7 mouse cellular contexts compared by ENCODE assay signal in the genomic region with DNA sequence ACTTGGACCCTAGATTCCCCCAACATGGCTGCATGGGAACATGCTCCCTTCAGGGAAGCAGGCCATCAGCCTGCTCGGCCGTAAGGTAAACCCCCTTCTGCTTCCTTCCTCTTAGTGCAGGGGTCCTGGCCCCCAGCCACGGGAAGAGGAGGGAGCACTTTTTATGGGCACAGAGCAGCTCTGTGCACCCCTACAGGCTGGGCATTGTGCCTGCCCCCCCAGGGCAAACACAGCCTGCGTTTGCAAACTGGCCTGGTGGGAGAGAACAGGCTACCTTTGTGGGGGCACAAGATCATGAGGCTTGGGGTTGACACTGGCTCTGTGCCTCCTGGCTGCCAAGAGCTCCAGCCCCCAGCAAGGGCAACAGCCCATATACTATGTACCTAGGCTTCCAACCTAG. TPM values are rescaled to one million over a fixed set of nuclear protein-coding genes. Genes with fewer than 3 reads are reported as not detected.
DNase-seq lines count a peak whose midpoint lies in the region; ATAC-seq and TF ChIP-seq lines count a peak whose summit lies in the region.

No protein-coding gene starts in this region.

- no peak for TF ChIP-seq EP300 in liver, postnatal 0 days (IDR thresholded peaks at IDR 0.05; ENCODE audit: low read depth)

- no peak for DNase-seq in kidney, adult 18-20 months
- no peak for DNase-seq in embryonic facial prominence, embryonic 10.5 days (ENCODE audit: low spot score)
- DNase-seq in liver, postnatal 0 days = peak; percentile 13
- no peak for DNase-seq in layer of hippocampus, postnatal 25 days (ENCODE audit: extremely low spot score in 1 of 2, low spot score in 1 of 2)
- no peak for DNase-seq in gastrocnemius, postnatal 4 days (ENCODE audit: low spot score in 2 of 2)

- no peak for ATAC-seq in kidney, embryonic 15.5 days (replicated peaks; ENCODE audit: low FRiP score)
- ATAC-seq in forebrain, embryonic 15.5 days (replicated peaks) = no peak
- ATAC-seq in liver, postnatal 0 days = no peak

- 44% methylated on average over 4 of the region's 4 CpGs for WGBS in kidney, embryonic 15.5 days
- 55% methylated on average over 4 of the region's 4 CpGs for WGBS in embryonic facial prominence, embryonic 10.5 days
- WGBS in forebrain, embryonic 15.5 days = 40% methylated on average over 4 of the region's 4 CpGs
- 51% methylated on average over 4 of the region's 4 CpGs for WGBS in liver, postnatal 0 days (ENCODE audit: insufficient replicate concordance)

- H3K4me3 ChIP-seq in kidney, embryonic 15.5 days (replicated peaks) = peak overlapping the region; percentile 100; the same call in 1 of the 2 replicates
- H3K4me3 ChIP-seq in embryonic facial prominence, embryonic 10.5 days = peak overlapping the region; percentile 84
- H3K4me3 ChIP-seq in forebrain, embryonic 15.5 days = no peak overlapping the region
- no peak overlapping the region for H3K4me3 ChIP-seq in liver, postnatal 0 days (ENCODE audit: low read depth, low read length)

- peaks cover 62% of the 10 kb centered on the region for H3K36me3 ChIP-seq in kidney, embryonic 15.5 days
- H3K36me3 ChIP-seq in embryonic facial prominence, embryonic 10.5 days (replicated peaks) = peaks cover 69% of the 10 kb centered on the region
- H3K36me3 ChIP-seq in forebrain, embryonic 15.5 days = peaks cover 42% of the 10 kb centered on the region
- H3K36me3 ChIP-seq in liver, postnatal 0 days (replicated peaks; ENCODE audit: insufficient read depth, low read length) = peaks cover 44% of the 10 kb centered on the region

- peak overlapping the region; percentile 96 for H3K27ac ChIP-seq in kidney, embryonic 15.5 days
- peak overlapping the region; percentile 98 for H3K27ac ChIP-seq in embryonic facial prominence, embryonic 10.5 days (replicated peaks)
- H3K27ac ChIP-seq in forebrain, embryonic 15.5 days (replicated peaks) = peak overlapping the region; percentile 97; the same call in 1 of the 2 replicates
- peak overlapping the region; percentile 16; the same call in 1 of the 2 replicates for H3K27ac ChIP-seq in liver, postnatal 0 days (ENCODE audit: low read depth)

- H3K9ac ChIP-seq in kidney, embryonic 15.5 days = peak overlapping the region; percentile 100; the same call in 1 of the 2 replicates
- H3K9ac ChIP-seq in forebrain, embryonic 15.5 days (replicated peaks) = 0 out of 2 replicates have a peak overlapping the region, but pooled peaks have one; percentile 95
- H3K9ac ChIP-seq in liver, postnatal 0 days (replicated peaks) = no peak overlapping the region

- H3K4me2 ChIP-seq in kidney, embryonic 15.5 days = peak overlapping the region; percentile 88
- H3K4me2 ChIP-seq in forebrain, embryonic 15.5 days (replicated peaks) = peak overlapping the region; percentile 67; the same call in 1 of the 2 replicates
- no peak overlapping the region for H3K4me2 ChIP-seq in liver, postnatal 0 days (ENCODE audit: low read depth, low read length)

- H3K4me1 ChIP-seq in kidney, embryonic 15.5 days = peaks cover 67% of the 10 kb centered on the region
- H3K4me1 ChIP-seq in embryonic facial prominence, embryonic 10.5 days = peaks cover 59% of the 10 kb centered on the region
- H3K4me1 ChIP-seq in forebrain, embryonic 15.5 days = peaks cover 39% of the 10 kb centered on the region
- peaks cover 41% of the 10 kb centered on the region for H3K4me1 ChIP-seq in liver, postnatal 0 days (ENCODE audit: insufficient read depth)

- TF ChIP-seq CTCF in liver, postnatal 0 days (IDR thresholded peaks at IDR 0.05; ENCODE audit: low read depth) = no peak

- no peaks in the 10 kb centered on the region for H3K27me3 ChIP-seq in kidney, embryonic 15.5 days
- H3K27me3 ChIP-seq in embryonic facial prominence, embryonic 10.5 days (replicated peaks; ENCODE audit: low read depth, poor library complexity, severe bottlenecking) = peaks cover 4% of the 10 kb centered on the region; the same call in 1 of the 2 replicates
- H3K27me3 ChIP-seq in forebrain, embryonic 15.5 days = no peaks in the 10 kb centered on the region
- H3K27me3 ChIP-seq in liver, postnatal 0 days (ENCODE audit: insufficient read depth, low read length) = no peaks in the 10 kb centered on the region

- H3K9me3 ChIP-seq in kidney, embryonic 15.5 days (replicated peaks) = no peaks in the 10 kb centered on the region
- H3K9me3 ChIP-seq in embryonic facial prominence, embryonic 10.5 days = no peaks in the 10 kb centered on the region
- no peaks in the 10 kb centered on the region for H3K9me3 ChIP-seq in forebrain, embryonic 15.5 days
- no peaks in the 10 kb centered on the region for H3K9me3 ChIP-seq in liver, postnatal 0 days (ENCODE audit: low read length)

RNA-seq across cellular contexts. Expression of gene Traf4, which starts 3.4 kb away (rescaled TPM):
- 94.2 and 99.5 TPM in 2 replicates for polyA plus RNA-seq in kidney, embryonic 15.5 days (2015; fragmentation: Nextera tagmentation; extraction: Ambion mirVana)
- polyA plus RNA-seq in embryonic facial prominence, embryonic 10.5 days (2016; fragmentation: Nextera tagmentation; extraction: Ambion mirVana) = 151 and 157 TPM in 2 replicates
- polyA plus RNA-seq in forebrain, embryonic 15.5 days (2015; fragmentation: Nextera tagmentation; extraction: Ambion mirVana) = 121 TPM in 2 replicates
- 15.3 and 18.9 TPM in 2 replicates for polyA plus RNA-seq in liver, postnatal 0 days (2015; fragmentation: Nextera tagmentation; extraction: Ambion mirVana)
- total RNA-seq in layer of hippocampus, postnatal 25 days (2021) = 10 to 100 TPM; 16.1 to 19.9 TPM
- 10 to 100 TPM; 36.5 to 41.4 TPM for total RNA-seq in gastrocnemius, postnatal 4 days (2021)

RNA-seq across cellular contexts. Expression of gene Nek8, which starts 14.5 kb away (rescaled TPM):
- 21.1 and 25.0 TPM in 2 replicates for polyA plus RNA-seq in kidney, embryonic 15.5 days (2015; fragmentation: Nextera tagmentation; extraction: Ambion mirVana)
- polyA plus RNA-seq in embryonic facial prominence, embryonic 10.5 days (2016; fragmentation: Nextera tagmentation; extraction: Ambion mirVana) = 13.5 and 15.3 TPM in 2 replicates
- 4.8 and 5.7 TPM in 2 replicates for polyA plus RNA-seq in forebrain, embryonic 15.5 days (2015; fragmentation: Nextera tagmentation; extraction: Ambion mirVana)
- polyA plus RNA-seq in liver, postnatal 0 days (2015; fragmentation: Nextera tagmentation; extraction: Ambion mirVana) = 4.9 and 5.4 TPM in 2 replicates
- total RNA-seq in layer of hippocampus, postnatal 25 days (2021) = 1 to 10 TPM; 3.1 to 3.3 TPM
- 1 to 10 TPM; 6.6 to 7.5 TPM for total RNA-seq in gastrocnemius, postnatal 4 days (2021)

RNA-seq across cellular contexts. Expression of gene Tlcd1, which starts 14.5 kb away (rescaled TPM):
- polyA plus RNA-seq in kidney, embryonic 15.5 days (2015; fragmentation: Nextera tagmentation; extraction: Ambion mirVana) = 28.7 and 31.8 TPM in 2 replicates
- polyA plus RNA-seq in embryonic facial prominence, embryonic 10.5 days (2016; fragmentation: Nextera tagmentation; extraction: Ambion mirVana) = 8.8 and 9.2 TPM in 2 replicates
- 4.4 and 5.0 TPM in 2 replicates for polyA plus RNA-seq in forebrain, embryonic 15.5 days (2015; fragmentation: Nextera tagmentation; extraction: Ambion mirVana)
- 38.2 and 40.3 TPM in 2 replicates for polyA plus RNA-seq in liver, postnatal 0 days (2015; fragmentation: Nextera tagmentation; extraction: Ambion mirVana)
- 10 to 100 TPM; 23.8 to 29.7 TPM for total RNA-seq in layer of hippocampus, postnatal 25 days (2021)
- total RNA-seq in gastrocnemius, postnatal 4 days (2021) = 10 to 100 TPM; 12.6 to 16.0 TPM

RNA-seq across cellular contexts. Expression of gene Rpl23a, which starts 21.4 kb away (rescaled TPM):
- 1,327 and 1,492 TPM in 2 replicates for polyA plus RNA-seq in kidney, embryonic 15.5 days (2015; fragmentation: Nextera tagmentation; extraction: Ambion mirVana)
- 1,123 and 1,138 TPM in 2 replicates for polyA plus RNA-seq in embryonic facial prominence, embryonic 10.5 days (2016; fragmentation: Nextera tagmentation; extraction: Ambion mirVana)
- 896 and 935 TPM in 2 replicates for polyA plus RNA-seq in forebrain, embryonic 15.5 days (2015; fragmentation: Nextera tagmentation; extraction: Ambion mirVana)
- 732 and 758 TPM in 2 replicates for polyA plus RNA-seq in liver, postnatal 0 days (2015; fragmentation: Nextera tagmentation; extraction: Ambion mirVana)
- total RNA-seq in layer of hippocampus, postnatal 25 days (2021) = 100 to 1,000 TPM; 678 to 771 TPM
- total RNA-seq in gastrocnemius, postnatal 4 days (2021) = 1,000 to 10,000 TPM; 1,488 to 1,617 TPM

RNA-seq across cellular contexts. Expression of gene Rab34, which starts 26.3 kb away (rescaled TPM):
- polyA plus RNA-seq in kidney, embryonic 15.5 days (2015; fragmentation: Nextera tagmentation; extraction: Ambion mirVana) = 113 and 132 TPM in 2 replicates
- polyA plus RNA-seq in embryonic facial prominence, embryonic 10.5 days (2016; fragmentation: Nextera tagmentation; extraction: Ambion mirVana) = 107 and 123 TPM in 2 replicates
- polyA plus RNA-seq in forebrain, embryonic 15.5 days (2015; fragmentation: Nextera tagmentation; extraction: Ambion mirVana) = 55.9 and 56.3 TPM in 2 replicates
- polyA plus RNA-seq in liver, postnatal 0 days (2015; fragmentation: Nextera tagmentation; extraction: Ambion mirVana) = 26.6 and 28.9 TPM in 2 replicates
- total RNA-seq in layer of hippocampus, postnatal 25 days (2021) = 10 to 100 TPM; 26.1 to 37.3 TPM
- total RNA-seq in gastrocnemius, postnatal 4 days (2021) = 10 to 100 TPM; 43.9 to 45.7 TPM

Comparison
In these comparisons a context has a peak if more than half of its experiments do, and no peak if none do; other contexts are left out.
1. H3K27ac ChIP-seq: peak in every context shown above with its lines; median percentile 98 in embryonic facial prominence, embryonic 10.5 days; 97 in forebrain, embryonic 15.5 days; 96 in kidney, embryonic 15.5 days; 16 in liver, postnatal 0 days.
2. H3K4me3 ChIP-seq: peak in kidney, embryonic 15.5 days (single experiment) and embryonic facial prominence, embryonic 10.5 days (single experiment); none in forebrain, embryonic 15.5 days (single experiment) and liver, postnatal 0 days (single experiment).